Mouse (Mus musculus): ENCODE data around the gene Vmn1r194. TPM values are rescaled to one million over a fixed set of nuclear protein-coding genes. Genes with fewer than 3 reads are reported as not detected.
"Not testable (repeated sequence)": the region's sequence is repeated elsewhere in the genome, so short reads cannot be mapped to it uniquely, and the experiment has no call there.

The Vmn1r194 gene
- not detected for total RNA-seq (2021)
- long read RNA-seq, experiment 1: 0 reads
- long read RNA-seq, experiment 2: 0 reads

DNA sequence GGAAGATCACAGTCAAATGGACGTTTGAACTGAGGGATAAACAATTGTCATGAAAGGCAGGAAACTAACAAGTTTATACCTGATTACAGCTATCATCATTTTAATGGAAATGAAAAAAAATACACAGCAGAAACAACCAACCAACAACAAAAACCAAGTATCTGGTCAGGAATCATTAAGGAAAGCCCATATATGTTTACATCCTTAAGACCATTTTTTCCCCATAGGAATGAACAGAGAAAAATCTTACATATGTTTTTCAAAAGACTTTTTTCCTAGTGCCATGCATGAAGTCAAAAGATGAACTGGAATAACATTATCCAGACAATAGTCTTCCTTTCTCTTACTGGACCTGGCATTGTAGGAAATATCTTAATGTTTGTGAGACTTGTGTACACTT, at the start of gene Vmn1r194:
Vmn1r194 (plus strand) TSS at position 301 of the 400 bp plus-strand sequence.
- no peak for DNase-seq

DNA sequence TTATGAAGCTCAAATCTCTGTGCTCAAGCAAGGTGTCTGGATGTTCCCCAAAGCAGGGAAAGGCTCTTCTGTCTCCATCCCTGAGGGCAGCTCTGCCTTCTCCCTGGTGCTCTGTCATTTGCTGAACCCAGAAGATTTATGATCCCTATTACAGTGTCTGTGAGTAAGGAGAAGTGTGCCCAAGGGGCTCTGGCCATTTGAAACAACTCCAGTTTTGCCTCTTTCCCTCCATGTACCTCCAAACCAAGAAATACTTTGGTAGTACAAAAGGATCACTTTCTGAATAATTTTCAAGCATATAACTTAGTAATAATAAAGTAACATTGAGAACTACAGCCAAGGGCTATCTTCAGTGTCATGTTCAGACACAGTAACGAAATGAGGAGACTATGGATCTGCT, 21.0 kb upstream of the Vmn1r194 start, which contains the start of gene Vmn1r193:
Vmn1r193 (minus strand) TSS at position 101 of the 400 bp plus-strand sequence.
- not testable (repeated sequence) for DNase-seq

DNA sequence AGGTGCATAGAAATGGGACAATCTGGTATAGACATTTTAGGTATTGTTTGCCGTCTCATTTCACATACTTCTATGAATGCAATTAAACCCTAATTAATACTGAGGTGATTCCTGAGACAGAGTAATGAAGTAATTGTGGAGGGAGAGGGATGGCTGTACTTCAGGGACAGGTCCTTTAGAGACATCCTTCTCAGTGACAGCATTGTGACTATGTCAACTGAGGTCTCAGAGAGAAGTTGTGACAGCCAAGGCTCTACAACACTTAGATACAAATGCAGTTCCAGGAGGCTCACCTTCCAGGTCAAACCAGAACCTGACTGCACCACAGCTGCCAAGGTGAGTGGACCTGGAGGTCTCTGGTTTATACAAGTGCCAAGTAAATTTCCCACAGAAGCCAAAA, 26.2 kb downstream of the Vmn1r194 start, which contains the start of gene Vmn1r195:
Vmn1r195 (plus strand) TSS at position 301 of the 400 bp plus-strand sequence.
- DNase-seq: not testable (repeated sequence)

DNA sequence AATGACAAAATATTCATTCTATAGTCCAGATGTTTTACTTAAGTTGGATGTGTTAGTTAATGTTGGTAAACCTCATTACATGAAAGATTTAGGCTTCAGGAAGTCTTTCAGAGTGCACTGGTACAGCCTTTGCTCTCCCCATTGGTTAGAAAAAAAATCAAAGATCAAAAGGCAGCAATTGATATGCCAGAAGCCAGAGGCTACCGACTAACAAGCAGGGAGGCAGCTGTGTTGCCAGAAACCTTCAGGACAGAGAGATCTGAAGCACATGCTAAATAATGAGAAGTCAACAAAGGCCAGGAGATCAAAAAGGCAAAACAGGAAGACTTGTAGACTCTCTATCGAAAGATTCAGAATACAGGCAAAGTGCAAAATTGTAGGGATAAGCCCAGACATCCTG, 27.7 kb downstream of the Vmn1r194 start:
- DNase-seq: no peak

DNA sequence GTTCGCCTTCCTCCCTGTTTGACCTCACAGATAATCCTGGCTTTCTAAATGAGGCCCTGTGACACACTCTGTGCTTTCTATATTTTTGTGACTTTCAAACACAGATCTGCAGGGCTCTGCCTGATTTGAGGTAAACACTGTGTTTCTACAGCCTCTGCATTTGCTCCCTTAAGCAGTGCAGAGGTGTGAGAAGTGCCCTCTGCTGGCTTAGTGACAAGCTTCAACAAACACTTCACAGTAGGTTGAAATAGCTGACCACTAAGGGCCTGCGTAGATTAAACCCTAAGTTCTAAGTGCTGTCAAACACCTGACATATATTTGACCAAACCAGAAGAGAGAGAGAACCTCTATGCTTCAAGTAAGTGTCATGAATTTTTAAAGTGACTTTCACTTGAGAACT, 40.6 kb downstream of the Vmn1r194 start:
- DNase-seq: no peak

DNA sequence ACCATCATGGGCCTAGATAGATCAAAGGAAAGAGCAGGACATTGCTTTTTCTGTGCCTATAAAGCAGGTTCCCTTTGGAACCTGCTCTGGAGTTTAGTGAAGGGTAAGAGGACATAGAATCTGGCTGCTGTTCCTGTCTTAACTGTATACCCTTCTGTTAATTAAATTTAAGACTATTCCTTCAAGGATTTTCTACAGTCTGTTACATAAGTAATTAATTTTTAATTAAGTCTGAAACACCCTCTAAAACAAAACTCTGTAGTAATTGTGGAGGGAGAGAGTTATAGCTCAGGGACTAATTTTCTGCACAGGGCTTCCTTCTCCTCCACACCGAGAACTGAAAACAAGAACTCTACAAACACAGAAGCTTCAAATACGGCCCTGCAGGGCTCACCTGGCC, 45.6 kb downstream of the Vmn1r194 start, which contains the start of gene Vmn1r196:
Vmn1r196 (plus strand) TSS at position 301 of the 400 bp plus-strand sequence.
- no peak for DNase-seq

Small RNA genes lying within 50 kb of the gene (microRNA-seq; reads per million reads assigned to microRNA genes)
- gene Gm23282 (not detected), gene Gm25084 (not detected)

Other genes with a start within 250 kb of the Vmn1r194 start
- gene Prss16, start 234.5 kb upstream of the Vmn1r194 start, total RNA-seq (2021): under 1 TPM in 1 of 2 experiments, not detected in 1; 0.53 TPM
- gene Hist1h2ah, start 208.6 kb upstream of the Vmn1r194 start, total RNA-seq (2021): 10 to 100 TPM; 58.6 to 69.2 TPM
- gene Hist1h2bk, start 208.3 kb upstream of the Vmn1r194 start, total RNA-seq (2021): 10 to 100 TPM; 67.8 to 68.6 TPM
- 10 to 100 TPM; 75.2 to 76.6 TPM for gene Hist1h4i, start 202.9 kb upstream of the Vmn1r194 start, total RNA-seq (2021)
- gene Hist1h2ag, start 201.3 kb upstream of the Vmn1r194 start, total RNA-seq (2021): 10 to 100 TPM; 41.1 to 45.0 TPM
- 10 to 100 TPM; 40.2 to 48.5 TPM for gene Hist1h2bj, start 201.0 kb upstream of the Vmn1r194 start, total RNA-seq (2021)
- gene Vmn1r188, start 159.8 kb upstream of the Vmn1r194 start, total RNA-seq (2021): not detected
- not detected for gene Vmn1r189, start 138.4 kb upstream of the Vmn1r194 start, total RNA-seq (2021)
- not detected for gene Vmn1r191, start 60.2 kb upstream of the Vmn1r194 start, total RNA-seq (2021)
- gene Vmn1r192, start 53.1 kb upstream of the Vmn1r194 start, total RNA-seq (2021): not detected
- not detected for gene Vmn1r193, start 21.1 kb upstream of the Vmn1r194 start, total RNA-seq (2021)
- not detected for gene Vmn1r195, start 26.3 kb downstream of the Vmn1r194 start, total RNA-seq (2021)
- gene Vmn1r196, start 45.7 kb downstream of the Vmn1r194 start, total RNA-seq (2021): not detected
- gene Vmn1r197, start 80.4 kb downstream of the Vmn1r194 start, total RNA-seq (2021): not detected
- gene Vmn1r198, start 106.1 kb downstream of the Vmn1r194 start, total RNA-seq (2021): not detected
- gene Vmn1r199, start 135.6 kb downstream of the Vmn1r194 start, total RNA-seq (2021): not detected
- not detected for gene Vmn1r200, start 146.2 kb downstream of the Vmn1r194 start, total RNA-seq (2021)
- gene Vmn1r201, start 227.7 kb downstream of the Vmn1r194 start, total RNA-seq (2021): not detected